Mouse (Mus musculus) C3H10T1/2 (cell line): ENCODE measurements around the gene Susd4. TPM values are rescaled to one million over a fixed set of nuclear protein-coding genes. Genes with fewer than 3 reads are reported as not detected.

Experiments
- polyA plus RNA-seq, 2 experiments: library from polyadenylated mRNA; unstranded; fragments of >200 nt; fragmentation: generic; extraction: Trizol; gene quantifications; one replicate each; pipeline ENCODE4 v1.2.1; 2012; ENCODE audit warnings: missing spikeins in 2 of 2

Susd4 gene
- under 1 TPM; 0.05 to 0.32 TPM for polyA plus RNA-seq

DNA sequence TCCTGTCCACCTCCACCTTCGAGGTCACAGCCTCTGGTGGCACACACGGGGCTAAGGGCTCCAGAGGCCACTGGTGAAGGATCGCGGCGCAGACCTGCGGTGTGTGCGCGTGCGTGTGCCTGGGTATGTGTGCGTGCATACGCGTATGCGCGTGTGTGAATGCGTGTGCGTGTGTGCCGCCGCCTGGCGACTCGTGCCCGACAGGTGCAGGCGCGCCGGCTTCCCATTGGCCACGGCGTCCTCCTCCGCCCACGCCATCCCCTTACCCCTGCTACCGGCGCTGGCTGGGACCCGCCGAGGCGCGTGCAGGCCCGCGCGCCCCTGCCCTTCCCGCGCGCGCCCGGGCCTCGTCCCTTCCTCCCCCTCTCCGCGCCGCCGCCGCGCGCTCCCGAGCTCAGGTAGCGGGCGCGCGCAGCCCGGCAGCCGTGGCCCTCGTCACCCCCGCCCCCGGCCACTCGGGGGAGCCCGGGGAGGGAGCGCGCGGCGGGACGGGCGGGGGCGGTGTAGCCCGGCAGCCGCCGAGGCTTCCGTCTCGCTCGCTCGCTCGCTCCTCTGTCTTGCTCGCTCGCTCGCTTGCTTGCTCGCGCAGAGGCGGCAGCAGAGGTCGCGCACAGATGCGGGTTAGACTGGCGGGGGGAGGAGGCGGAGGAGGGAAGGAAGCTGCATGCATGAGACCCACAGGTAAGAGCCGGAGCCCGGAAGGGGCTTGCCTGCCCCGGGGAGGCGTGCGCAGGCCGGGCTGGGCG, at the start of gene Susd4:
Gene Susd4 (plus strand): TSS at position 145 of the 746 bp plus-strand sequence.

DNA sequence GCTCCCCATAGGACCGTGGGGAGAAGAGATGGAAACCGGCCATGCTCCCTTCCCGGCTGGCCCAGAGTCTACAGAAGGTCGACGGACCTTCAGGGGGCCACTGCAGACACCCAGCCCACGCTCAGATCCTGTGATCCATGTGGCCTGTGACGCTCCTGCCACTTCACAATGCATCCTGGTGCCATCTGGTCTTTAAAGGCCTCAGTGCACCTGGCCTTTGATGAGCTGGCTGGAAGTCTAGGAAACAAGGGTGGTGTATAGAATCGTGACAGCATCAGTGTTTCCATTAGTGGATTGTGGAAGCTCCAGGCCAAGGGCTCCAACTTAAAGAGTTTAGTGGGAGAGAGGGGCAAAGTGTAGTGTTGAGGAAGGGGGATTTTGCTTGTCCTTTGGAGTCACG, 14.6 kb upstream of the Susd4 start, which contains the start of gene Ccdc185:
Gene Ccdc185 (minus strand): TSS at position 101 of the 400 bp plus-strand sequence.

Other genes starting within 250 kb of the Susd4 start
- 100 to 1,000 TPM in 1 of 2 experiments, 10 to 100 TPM in 1; 27.4 to 155 TPM for gene Capn2, start 246.3 kb upstream of the Susd4 start, polyA plus RNA-seq
- gene Capn8, start 198.9 kb upstream of the Susd4 start, polyA plus RNA-seq = not detected
- gene Ccdc185, start 14.7 kb upstream of the Susd4 start, polyA plus RNA-seq = not detected
- gene Tlr5, start 190.9 kb downstream of the Susd4 start, polyA plus RNA-seq = not detected